Comparison of ENCODE assay signal across 19 mouse cellular contexts in genomic region chr2:21054325-21055082, GRCm38 (mm10).
DNase-seq lines count a peak whose midpoint lies in the region; ATAC-seq lines count a peak whose summit lies in the region.
"Had no signal": no experiment of that assay in that cellular context is flagged by ENCODE, and none has a peak within 500 bp of the region (broad histone marks: within the 10 kb centered on the region; RNA-seq: fewer than 3 reads in every experiment).

No protein-coding gene starts in this region.

- H3K9me3 ChIP-seq in intestine, embryonic 14.5 days (ENCODE audit: control insufficient read depth, low read length): no peaks in the 10 kb centered on the region
- H3K9me3 ChIP-seq in intestine, embryonic 15.5 days: no peaks in the 10 kb centered on the region
- no peaks in the 10 kb centered on the region for H3K9me3 ChIP-seq in lung, embryonic 16.5 days (ENCODE audit: control insufficient read depth, low read length)
- H3K9me3 ChIP-seq: G1E; heart, embryonic 10.5 days had no signal

- no peak overlapping the region for H3K4me3 ChIP-seq in intestine, embryonic 14.5 days (ENCODE audit: low read depth, low read length)
- H3K4me3 ChIP-seq in intestine, embryonic 15.5 days (replicated peaks): no peak overlapping the region
- no peak overlapping the region for H3K4me3 ChIP-seq in lung, embryonic 16.5 days (ENCODE audit: low read length)
- H3K4me3 ChIP-seq: heart, embryonic 10.5 days had no signal

- no peak overlapping the region for H3K9ac ChIP-seq in intestine, embryonic 14.5 days (ENCODE audit: low read length)
- no peak overlapping the region for H3K9ac ChIP-seq in intestine, embryonic 15.5 days
- H3K9ac ChIP-seq in lung, embryonic 16.5 days (ENCODE audit: low read length): no peak overlapping the region
- H3K9ac ChIP-seq: liver, postnatal 0 days had no signal

- peak; percentile 6 for DNase-seq in intestine, embryonic 14.5 days (ENCODE audit: low spot score)
- no peak for DNase-seq in lung, adult 18-20 months
- DNase-seq in brain, adult 2 months (ENCODE audit: low read depth, low spot score): peak; percentile 84
- no peak for DNase-seq in cerebellum, adult 11 months
- DNase-seq in urinary bladder, postnatal 14 days (ENCODE audit: low spot score): no peak
- DNase-seq: adrenal gland, postnatal 10 days; cerebellum, adult 18-20 months; cerebellum, postnatal 36 days; gastrocnemius, postnatal 14 days; liver; liver, postnatal 0 days; midbrain, embryonic 14.5 days; thymus, postnatal 4 days had no signal

- WGBS in intestine, embryonic 14.5 days: 74% methylated on average over 6 of the region's 6 CpGs
- WGBS in intestine, embryonic 15.5 days: 66% methylated on average over 6 of the region's 6 CpGs
- WGBS in lung, embryonic 16.5 days: 53% methylated on average over 6 of the region's 6 CpGs

- no peaks in the 10 kb centered on the region for H3K4me1 ChIP-seq in intestine, embryonic 14.5 days (replicated peaks; ENCODE audit: control insufficient read depth, insufficient read depth, low read length)
- H3K4me1 ChIP-seq in intestine, embryonic 15.5 days (replicated peaks): no peaks in the 10 kb centered on the region
- H3K4me1 ChIP-seq in lung, embryonic 16.5 days (replicated peaks; ENCODE audit: control insufficient read depth, insufficient read depth, low read length): peaks cover 7% of the 10 kb centered on the region
- H3K4me1 ChIP-seq: heart, embryonic 10.5 days had no signal

- H3K27ac ChIP-seq in intestine, embryonic 14.5 days (ENCODE audit: low read depth): no peak overlapping the region
- no peak overlapping the region for H3K27ac ChIP-seq in intestine, embryonic 15.5 days
- H3K27ac ChIP-seq in lung, embryonic 16.5 days (ENCODE audit: low read length): peak overlapping the region; percentile 18; the same call in 1 of the 2 replicates
- H3K27ac ChIP-seq: heart, embryonic 10.5 days; macrophage had no signal

- no peaks in the 10 kb centered on the region for H3K36me3 ChIP-seq in intestine, embryonic 14.5 days (ENCODE audit: control insufficient read depth, insufficient read depth, low read length)
- no peaks in the 10 kb centered on the region for H3K36me3 ChIP-seq in intestine, embryonic 15.5 days
- H3K36me3 ChIP-seq in lung, embryonic 16.5 days (ENCODE audit: control insufficient read depth, insufficient read depth, low read length): no peaks in the 10 kb centered on the region
- H3K36me3 ChIP-seq: G1E; heart, embryonic 10.5 days had no signal

- H3K27me3 ChIP-seq in intestine, embryonic 14.5 days (replicated peaks; ENCODE audit: control insufficient read depth, insufficient read depth, low read length): no peaks in the 10 kb centered on the region
- no peaks in the 10 kb centered on the region for H3K27me3 ChIP-seq in intestine, embryonic 15.5 days (replicated peaks)
- H3K27me3 ChIP-seq in lung, embryonic 16.5 days (ENCODE audit: control insufficient read depth, insufficient read depth, low read depth, low read length): no peaks in the 10 kb centered on the region

- ATAC-seq in intestine, embryonic 14.5 days (replicated peaks; ENCODE audit: low FRiP score, low TSS enrichment, low read depth): no peak
- no peak for ATAC-seq in intestine, embryonic 15.5 days
- ATAC-seq in lung, embryonic 16.5 days (ENCODE audit: low read depth): no peak
- ATAC-seq in megakaryocyte-erythroid progenitor cell, adult 5-6 weeks (replicated peaks; ENCODE audit: low FRiP score, low TSS enrichment, poor library complexity, severe bottlenecking): peak; percentile 25
- ATAC-seq: liver, postnatal 0 days had no signal

- H3K4me2 ChIP-seq in intestine, embryonic 14.5 days (ENCODE audit: low read length): no peak overlapping the region
- no peak overlapping the region for H3K4me2 ChIP-seq in intestine, embryonic 15.5 days (replicated peaks)
- no peak overlapping the region for H3K4me2 ChIP-seq in lung, embryonic 16.5 days (ENCODE audit: low read depth, low read length)

Comparison
In these comparisons a context has a peak if more than half of its experiments do, and no peak if none do; other contexts are left out.
1. DNase-seq: peak in intestine, embryonic 14.5 days (single experiment) and brain, adult 2 months (single experiment); none in lung, adult 18-20 months (0 of 2), cerebellum, adult 11 months (single experiment) and urinary bladder, postnatal 14 days (single experiment).